Mouse (Mus musculus) embryo, embryonic 10.5 days (tissue): ENCODE results near the gene B230219D22Rik.

Experiments used
- DNase-seq: peaks from one replicate; pipeline ENCODE4 v3.0.0-alpha.2; 2015; ENCODE audit warnings: low spot score

B230219D22Rik gene

DNA sequence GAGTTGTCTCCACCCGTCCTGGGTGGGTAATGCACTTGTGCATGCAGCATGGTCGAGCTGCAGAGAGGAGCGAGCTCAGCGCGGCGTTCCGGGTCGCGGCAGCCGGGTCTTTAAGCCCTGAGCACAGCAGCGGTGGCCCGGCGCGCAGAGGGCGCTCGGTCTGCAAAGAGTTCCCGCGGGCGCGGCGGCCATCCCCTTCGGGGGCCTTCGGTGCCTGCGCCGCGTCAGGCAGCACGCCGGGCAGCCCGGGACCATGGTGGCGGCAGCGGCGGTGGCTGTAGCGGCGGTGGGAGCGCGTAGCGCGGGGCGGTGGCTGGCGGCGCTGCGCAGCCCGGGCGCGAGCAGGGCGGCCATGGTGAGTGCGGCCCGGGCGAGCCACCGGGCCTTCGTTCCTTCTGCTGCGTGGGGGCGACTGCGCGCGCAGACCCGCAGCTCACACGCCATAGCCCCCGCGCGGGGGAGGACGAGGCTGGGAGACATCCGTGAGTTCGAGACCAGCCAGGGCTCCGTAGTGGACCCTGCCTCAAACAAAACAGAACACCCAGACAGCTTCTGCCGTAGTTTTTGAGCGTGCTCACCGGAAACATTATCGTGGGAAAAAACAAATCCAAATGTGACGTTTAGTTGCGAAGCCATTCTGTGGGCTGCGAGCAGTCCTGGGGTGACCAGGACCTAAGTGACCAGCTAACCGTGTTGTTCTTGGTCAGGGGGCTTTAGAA is 34.4 kb downstream of the B230219D22Rik start, which contains the start of gene Pcbd2:
Gene Pcbd2, plus strand, starts transcription at position 249 of the 719 bp plus-strand sequence.
- peak; percentile 85 for DNase-seq

DNA sequence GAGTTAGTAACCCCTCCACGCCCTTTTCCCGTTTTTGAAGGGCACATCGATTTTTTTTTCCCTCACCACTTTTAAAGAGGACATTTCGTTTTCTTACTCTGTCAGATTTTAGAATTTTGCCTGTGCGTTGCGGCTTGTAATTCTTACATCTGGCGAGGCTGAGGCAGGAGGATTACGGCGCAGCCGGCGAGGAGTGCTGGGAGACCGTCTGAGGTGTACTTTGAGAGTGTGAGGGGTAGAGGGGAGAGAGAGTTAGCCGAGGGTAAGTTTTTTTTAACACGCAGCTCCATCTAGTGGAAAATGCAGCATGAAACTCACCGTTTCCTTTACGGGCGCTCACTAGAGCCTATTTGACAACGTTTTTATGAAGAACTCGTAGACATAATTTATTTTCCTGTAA is 34.9 kb downstream of the B230219D22Rik start:
- peak; percentile 87 for DNase-seq

DNA sequence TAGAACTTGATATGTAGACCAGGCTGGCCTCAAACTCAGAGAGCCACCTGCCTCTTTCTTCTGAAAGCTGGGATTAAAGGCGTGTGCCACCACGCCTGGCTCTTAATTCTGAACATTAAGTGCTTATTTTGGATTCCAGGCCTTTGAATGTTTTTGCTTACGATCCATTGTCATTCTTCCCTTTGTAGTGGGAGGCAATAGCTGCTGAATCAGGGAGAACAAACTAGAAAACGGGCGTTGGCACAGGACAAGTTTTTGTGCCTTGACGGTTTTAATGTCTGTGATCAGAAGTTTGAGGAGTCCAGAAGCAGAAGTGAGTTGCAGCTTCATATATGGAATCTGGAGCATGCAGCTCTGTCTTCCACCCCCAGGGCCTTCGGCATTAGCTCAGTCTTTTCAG is 37.8 kb downstream of the B230219D22Rik start:
- no peak for DNase-seq

DNA sequence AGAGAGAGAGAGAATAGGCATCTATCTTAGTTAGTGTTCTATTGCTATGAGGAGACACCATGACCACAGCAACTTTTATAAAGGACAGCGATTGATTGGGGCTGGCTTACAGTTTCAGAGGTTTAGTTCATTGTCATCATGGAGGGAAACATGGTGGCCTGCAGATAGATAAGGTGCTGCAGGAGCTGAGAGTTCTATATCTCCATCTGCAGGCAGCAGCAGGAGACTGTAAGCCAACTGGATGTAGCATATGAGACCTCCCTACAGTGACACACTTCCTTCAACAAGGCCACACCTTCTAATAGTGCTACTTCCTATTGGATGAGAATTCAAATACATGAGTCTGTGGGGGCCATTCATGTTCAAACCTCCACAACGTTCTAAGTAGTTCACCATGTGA is 39.2 kb downstream of the B230219D22Rik start:
- DNase-seq = no peak

DNA sequence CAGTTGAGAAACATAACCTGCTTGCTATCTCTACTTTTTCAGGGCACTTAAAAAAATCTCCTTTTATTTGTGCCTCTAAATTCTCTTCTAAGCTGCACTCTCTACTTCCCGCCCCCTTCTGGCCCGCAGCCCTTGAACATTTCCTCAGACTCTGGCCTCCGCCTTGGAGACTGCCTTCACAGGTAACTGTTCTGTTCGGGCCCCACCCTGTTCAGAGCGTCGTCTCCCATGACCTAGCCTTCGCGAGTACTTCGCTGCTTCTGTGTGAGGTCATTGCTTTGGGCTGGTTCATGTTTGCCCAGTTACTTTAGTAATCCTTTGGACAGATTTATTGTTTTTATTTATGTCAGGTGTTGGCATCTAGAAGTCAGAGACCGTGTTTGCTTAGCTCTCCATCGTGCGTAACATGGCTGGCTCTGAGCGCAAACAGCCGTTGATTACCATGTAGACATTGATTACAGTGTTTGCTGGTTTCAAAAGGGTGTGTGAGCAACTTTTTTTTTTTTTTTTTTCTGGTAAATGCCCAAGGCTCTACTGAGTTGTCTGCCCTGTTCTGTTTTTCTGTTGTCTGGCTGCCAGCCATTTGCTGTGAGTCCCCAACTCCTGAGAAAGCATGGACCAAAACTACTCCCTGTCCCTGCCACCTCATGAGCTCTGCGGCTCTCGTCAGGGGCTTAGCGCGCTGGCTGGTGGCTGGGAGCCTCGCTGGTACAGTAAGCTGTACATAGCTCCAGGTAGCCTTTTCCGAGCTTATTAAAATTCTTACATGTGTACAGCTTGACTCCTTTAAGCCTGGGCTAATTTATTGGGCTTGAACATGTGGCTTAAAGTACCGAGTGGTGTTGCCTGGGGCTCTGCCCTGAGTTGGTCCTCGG is 40.9 kb downstream of the B230219D22Rik start:
- no peak for DNase-seq

DNA sequence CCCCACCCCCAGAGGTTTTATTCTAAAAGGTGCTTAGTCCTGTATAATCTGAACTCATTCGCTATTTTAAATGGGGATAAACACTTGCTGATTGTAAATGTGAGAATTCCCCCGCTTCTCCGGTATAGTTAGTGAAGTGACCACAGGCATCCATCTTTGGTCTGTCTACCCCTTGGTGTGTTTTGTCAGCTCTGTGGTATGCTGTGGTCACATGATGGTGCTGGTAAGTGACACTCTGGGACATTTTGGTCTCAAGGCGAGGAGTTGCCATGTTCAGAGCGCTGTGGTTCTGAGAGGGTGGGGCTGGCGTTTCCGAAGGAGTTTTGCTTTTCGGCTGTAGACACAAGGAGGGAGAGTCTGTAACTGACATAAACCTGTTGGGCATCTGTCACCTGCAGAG is 45.0 kb downstream of the B230219D22Rik start:
- no peak for DNase-seq

DNA sequence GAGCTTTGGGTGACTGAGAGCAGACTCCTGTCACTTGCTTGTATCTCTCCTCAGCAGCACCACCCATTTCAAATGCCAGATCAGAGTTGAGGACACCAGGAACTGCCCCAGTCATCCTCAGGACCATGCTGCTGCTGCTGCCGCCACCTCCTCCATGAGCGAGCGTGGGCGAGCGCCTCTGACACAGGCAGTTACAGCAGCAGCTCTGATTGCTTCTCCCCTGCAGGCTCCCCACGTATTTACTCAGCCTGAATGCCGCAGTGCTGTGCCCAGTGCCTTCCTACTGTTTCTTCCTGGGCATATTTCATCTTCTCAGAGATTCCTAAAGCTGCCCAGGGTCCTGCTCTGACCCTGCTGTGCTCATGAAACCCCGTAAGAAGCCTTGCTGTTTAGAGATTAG is 49.4 kb downstream of the B230219D22Rik start:
- DNase-seq = no peak
